Mouse (Mus musculus): Measurements from ENCODE around the gene Macrod1.

Macrod1 gene

DNA sequence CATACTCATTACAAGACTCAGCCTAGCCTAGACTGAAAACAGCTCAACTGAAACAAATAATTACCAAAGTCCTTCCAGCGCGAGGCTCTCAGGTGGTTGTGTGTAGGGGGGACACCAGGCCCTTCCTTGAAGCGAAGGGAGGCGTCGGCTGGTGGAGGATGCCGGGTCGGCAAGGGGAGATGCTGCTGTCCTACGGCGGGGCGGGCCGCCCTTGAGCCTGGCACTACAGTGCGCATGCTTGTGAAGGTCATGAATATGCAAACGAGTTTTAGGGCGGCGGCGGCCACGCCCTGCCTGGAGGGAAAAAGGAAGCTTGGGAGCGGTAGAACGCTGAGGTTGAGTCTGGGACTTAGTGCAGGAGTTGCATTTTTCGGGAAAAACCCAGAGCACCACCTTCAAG lies 87.2 kb downstream of the Macrod1 start:
- DNase-seq, result peak; percentile 70 to 78

DNA sequence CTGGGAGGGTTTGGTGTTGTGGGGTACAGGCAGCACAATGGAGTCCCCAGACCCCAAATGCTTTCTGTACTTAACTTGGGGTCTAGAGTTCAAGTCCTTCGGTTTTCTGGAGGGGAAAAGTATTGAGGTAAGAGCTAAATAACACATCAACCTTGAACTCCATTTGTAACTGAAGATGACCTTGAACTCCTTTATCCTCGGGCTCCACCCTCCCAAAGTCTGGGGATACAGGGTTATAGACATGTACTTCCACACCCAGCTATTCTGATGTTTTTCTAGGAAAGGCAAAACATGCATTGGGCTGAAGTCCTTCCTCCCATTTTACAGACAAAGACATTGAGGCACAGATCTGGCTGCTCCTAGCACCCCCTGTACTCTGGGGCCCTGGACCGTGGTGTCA lies 87.8 kb downstream of the Macrod1 start:
- no peak for DNase-seq

DNA sequence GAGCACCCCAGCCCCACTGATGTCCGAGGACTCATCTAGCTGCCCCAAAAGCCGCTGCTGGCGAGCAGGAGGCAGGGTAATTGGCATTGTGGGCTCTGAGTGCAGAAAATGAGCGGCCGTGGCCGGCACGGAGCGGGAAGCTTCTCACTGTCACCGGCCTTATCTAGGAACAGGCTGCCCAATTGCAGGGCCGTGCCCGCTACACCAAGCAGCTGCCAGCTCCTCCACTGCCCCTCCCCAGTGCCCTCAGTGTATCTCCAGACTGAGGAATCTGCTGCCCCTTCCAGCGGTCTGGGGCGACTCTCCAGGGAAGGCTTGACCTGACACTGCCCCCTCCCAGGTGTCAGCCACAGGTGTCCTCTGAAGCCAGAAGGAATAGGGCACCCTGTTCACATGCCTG lies 89.8 kb downstream of the Macrod1 start:
- DNase-seq, result no peak

DNA sequence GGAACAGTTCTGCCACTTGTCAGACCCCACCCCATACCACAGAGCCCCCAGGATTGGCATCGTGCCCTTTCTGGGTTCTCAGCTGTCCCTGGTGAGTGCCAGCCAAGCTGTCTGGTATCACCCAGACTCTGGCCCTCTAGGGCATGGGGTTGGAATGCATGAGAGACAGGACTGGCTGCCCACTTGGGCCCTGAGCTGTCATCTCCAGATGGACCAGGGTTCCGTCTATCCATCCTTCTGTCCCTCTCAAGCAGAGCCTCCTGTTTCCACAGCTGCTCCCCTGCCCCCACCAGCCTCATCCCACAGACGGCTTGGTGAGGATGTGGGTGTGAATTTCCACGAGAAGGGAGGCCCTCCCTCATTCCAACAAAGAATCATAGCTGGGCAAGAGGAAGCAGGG lies 91.5 kb downstream of the Macrod1 start:
- no peak for DNase-seq

DNA sequence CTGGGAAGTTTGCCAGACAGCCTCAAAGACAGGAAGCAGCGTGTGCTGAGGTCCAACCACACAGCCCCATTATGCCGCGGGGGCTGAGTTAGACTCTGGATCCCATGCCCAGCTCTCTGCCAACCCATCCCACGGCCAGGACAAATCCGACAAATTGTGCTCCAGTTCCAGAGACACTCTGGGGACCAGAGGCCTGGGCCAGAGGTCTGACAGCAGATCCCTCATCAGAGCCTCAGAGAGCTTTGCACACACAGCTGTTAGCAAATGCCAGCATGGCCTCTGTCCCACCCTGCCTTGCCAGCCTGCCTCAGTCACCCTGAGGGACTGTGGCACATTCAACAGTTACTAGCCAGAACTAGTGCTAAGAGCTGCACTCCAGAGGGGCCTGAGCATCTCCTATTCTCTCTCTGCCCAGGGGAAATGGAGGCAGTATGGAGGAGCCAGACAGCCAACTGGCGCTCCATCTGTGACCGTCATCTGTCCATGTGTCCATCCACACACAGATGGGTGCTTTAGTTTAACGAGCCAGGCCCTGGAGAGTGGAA lies 92.0 kb downstream of the Macrod1 start:
- no peak for DNase-seq

DNA sequence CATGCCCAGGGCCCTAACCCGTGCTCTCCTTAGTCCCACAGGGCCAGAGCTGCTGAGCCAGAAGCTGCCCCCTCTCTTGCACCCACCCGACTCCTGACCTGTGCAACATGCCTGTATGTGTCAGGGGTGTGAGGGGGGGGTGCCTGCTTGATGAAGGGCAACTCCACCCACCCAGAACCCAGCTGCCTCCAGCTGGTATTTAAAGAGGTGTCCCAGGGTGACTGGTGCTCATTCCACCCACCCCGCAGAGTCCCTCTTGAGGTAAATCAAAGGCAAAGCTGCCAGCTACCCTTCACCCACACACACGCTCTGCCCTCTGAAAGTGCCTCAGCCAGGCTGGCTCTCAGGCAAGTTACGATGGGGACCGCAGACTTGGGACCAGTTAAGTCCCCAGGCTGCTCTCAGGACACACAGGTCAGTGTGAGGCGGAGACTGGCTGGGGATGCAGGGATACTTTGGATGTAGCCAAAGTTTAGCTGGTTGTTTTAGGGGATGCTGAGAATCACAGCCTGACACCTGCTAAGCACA lies 92.6 kb downstream of the Macrod1 start:
- no peak for DNase-seq

DNA sequence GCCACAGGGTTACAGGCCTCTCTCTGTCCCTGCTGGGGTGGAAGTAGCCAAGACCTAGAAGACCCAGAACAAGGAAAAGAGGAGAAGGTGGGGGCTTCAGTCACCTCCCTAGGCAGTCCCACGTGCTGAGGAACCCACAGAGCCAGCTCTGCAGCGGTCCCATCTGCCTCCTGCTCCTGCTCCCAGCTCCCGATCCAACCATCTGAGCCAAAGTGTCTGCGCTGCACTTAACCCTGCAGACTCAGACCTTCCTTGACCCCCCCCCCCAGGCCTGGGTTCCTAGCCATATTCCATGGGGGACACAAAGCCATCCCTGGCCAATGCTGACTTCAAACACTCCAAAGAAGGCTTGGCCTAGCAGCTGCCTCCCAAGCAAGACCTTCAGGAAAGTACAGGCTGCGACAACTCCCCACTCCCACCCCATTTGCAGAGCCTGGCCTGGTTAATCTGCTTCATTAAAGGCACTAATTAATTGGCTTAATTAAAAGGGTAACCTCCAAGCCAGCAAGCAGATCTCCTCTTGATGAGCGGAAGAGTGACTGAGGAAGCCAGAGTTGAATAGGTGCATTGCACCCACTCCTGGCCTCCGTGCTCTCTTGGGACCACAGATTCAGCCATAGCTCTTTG lies 94.8 kb downstream of the Macrod1 start:
- no peak for DNase-seq

DNA sequence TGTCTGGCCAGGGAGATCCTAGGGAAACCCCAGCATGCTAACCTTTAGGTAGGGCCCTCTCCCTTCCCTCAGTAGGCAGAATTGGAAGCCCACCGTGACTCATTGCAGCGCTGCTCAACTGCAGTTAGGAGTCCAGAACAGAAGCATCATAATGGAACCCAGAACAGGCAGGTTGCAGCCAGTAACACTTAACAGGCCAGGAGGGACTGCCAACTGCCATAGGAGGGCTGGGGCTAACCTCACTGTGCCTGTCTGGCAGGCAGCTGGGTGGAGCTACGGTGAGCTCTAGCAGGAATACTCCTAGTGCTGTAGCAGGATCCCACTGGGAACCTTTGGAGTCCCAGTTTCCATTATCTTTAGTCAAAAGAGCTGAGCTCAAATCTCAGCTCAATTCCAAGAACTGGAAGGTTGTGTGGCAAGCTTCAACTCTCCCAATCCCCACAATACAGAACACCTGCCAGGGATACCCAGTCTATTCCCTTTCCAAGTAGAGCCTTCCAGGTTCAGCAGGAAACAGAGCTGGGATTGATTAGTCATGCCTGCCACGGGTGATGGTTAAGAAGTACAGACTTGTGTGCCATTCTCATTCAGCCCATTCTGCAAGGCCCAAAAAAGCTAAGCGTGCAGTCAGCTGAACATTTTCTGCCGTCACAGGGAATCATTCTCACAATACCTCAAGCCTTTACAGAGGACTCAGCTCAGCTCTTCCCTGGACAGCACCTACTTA lies 95.5 kb downstream of the Macrod1 start:
- DNase-seq, result no peak

DNA sequence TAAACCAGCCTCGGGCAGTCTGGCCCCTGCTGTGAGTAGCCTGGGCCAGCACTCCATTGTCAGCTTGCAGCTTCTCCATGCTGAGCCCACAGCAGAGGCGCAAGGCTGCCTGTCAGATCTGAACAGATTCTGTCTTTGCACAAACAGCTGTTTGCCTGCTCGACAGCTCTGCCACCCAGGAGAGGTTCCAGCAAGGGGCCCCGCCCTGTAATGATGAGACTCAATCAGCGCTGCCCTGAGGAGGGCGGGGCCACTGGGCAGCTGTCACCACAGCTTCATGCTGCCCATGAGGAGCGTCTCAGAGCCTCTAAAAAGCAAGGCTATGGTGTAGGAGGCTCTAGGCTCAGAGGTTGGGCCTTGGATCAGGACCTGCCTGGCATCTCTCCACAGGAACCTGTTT lies 96.6 kb downstream of the Macrod1 start:
- no peak for DNase-seq

DNA sequence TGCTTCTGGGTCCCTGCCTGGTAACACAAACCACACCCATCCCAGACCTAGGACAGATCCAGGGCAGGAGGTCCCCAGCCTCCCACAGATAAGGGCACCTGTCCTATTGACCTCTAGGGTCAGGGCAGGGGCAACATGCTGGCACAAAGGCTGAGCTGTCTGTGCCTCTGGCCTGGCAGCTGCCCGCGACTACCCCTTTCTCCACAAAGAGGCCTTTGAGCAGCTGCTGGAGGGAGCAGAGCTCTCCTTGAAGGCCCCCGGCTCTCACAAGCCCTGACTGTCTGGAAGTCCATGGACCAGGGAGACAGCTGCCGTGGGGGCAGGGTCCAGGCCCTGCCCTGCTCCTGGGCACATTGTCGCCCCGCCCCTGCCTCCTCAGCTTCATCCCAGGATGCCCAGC lies 98.6 kb downstream of the Macrod1 start:
- peak in 1 of 2 experiments; percentile 31 for DNase-seq

DNA sequence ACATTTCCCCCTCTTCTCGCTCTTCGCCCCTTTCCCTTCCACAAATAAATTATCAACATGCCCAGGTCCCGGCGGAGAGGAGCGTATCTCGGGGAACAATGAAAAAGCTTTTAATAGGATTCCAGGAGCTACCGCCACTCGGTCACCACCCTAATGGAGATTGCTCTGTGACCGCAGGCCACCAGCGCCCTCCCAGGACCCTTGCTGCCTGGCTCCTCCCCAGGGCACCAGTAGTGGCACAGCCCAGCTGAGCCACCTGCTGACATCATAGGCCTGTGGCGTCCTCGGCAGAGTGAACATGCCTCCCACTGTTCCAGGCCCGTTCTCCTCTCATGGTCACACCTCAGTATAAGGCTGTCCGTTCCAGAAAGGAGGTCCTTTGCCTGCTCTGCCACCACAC lies 101.1 kb downstream of the Macrod1 start:
- DNase-seq, result no peak

DNA sequence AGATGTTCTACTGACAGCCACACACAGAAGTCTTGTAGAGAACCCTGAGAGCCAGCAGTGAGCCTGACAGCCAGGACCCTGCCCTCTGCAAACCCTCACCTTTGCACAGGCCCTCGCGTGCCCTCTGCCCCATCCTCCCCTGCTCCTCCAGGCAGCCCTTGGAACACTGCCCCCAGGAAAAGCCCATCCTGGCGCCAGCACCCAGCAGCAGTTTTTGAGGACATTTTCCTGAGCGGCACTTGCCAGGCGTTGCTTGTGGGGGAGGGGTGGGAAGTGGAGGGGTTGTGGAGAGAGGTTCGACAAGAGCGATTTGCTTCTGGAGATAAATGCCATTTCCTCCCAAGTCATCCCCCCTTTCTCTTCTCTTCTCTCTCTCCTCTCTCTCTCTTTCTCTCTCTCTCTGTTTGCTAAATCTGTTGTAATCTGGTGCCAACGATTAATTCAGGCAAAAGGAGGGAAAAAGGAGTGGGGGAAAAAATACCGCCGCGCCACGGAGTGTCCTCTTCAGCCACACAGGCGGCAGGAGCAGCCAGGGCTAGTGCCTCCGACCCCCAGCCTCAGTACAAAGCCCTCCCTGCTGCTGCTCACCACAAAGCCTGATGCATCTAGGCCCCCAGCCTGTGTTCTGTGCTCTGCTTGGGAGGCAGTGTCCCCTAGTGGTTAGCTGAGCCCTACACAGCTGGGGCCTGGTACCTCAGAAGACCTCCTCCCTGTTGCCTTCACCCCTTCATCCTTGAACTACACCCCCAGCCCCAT lies 103.7 kb downstream of the Macrod1 start:
- peak; percentile 72 to 78 for DNase-seq

DNA sequence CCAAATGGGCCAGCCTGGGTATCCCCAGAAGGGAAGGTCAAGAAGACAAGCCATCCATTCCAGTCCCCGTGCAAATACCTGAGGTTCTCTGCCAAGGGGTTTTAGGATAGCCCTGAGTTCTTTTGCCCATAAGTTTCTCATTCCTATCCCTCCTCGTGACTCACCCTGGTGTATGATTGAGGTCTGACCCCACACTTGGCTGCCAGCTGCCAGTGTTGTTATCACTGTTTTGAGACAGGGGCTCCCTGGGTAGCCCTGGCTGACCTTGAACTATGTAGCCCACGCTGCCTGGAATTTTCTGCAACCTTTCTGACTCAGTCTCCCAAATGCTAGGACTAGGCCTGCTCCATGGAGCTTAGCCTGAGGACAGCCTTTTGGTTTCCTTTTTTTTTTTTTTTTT lies 104.5 kb downstream of the Macrod1 start:
- no peak for DNase-seq

DNA sequence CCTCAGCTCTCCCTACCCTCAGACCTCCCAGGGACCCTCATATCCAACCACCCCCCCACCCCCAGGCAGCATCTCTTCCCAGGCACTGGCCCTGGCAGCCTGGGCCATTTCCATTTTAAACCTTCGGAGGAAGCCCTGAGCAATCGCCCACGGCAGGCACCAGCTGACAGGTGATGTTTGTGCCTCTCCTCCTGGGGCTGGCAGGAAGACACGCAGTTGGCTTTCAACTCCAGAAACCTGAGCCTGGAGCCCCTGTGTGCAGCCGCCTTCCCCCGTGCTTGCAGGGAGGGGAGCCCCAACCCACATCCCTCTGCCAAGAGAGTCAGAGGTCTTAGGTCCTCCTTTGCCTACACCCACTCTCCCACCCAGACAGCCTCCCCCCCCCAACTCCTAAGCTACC lies 107.6 kb downstream of the Macrod1 start:
- DNase-seq, result no peak

DNA sequence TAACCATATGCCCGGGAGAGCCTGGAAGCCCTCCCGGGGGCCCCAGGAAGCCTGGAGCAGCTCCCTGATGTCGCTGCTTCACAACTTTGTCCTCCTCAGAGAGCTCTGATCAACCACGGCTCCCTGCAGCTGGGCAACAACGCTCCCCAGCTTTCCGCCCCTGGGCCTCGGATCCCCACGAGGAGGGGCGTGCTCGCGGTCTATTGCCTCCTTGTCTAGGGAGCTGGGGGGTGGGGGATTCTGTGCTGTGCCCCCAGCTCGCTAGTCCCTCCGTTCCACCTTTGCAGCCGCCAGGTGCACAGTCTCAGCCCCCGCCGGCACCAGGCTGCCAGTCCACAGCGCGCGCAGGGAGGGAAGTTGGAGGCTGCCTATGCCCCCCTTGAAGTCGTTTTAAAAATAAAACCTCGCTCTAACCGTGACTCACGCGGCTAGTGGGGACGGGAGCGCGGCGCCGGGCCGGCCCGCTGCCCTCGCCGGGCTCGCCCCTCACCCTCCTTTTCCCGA lies 108.3 kb downstream of the Macrod1 start:
- no peak for DNase-seq

DNA sequence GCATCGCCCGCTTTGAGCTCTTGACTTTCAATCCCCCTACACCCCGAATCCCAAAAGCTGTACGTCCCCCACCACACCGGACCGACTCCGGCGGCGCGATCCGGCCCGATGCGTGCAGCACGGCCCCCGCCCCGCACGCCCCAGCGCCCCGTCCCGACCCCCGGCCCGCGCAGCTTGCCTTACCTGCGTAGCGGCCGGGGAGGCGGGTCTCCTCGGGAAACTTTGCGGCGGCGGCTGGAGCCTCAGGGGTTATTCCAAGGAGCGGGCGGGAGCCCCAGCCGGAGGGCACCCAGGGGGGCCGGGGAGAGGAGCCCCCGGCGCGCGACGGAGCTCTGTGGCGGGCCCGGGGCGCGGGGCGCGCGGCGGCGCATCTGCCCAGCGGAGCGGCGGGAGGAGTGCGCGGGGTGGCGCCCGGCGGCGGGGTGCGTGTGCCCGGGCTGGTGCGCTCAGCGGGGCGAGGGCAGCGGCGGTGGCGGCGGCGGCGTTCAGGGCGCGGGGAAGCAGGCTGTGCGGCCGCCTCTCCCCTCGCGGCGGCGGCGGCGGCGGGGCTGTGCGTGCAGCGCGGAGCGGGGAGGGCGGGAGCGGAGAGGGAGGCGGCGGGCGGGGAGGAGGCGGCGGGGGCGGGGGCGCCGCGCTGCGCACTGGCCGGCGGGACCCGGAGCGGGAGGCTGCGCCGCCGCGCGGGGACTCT lies 109.0 kb downstream of the Macrod1 start:
- no peak for DNase-seq

DNA sequence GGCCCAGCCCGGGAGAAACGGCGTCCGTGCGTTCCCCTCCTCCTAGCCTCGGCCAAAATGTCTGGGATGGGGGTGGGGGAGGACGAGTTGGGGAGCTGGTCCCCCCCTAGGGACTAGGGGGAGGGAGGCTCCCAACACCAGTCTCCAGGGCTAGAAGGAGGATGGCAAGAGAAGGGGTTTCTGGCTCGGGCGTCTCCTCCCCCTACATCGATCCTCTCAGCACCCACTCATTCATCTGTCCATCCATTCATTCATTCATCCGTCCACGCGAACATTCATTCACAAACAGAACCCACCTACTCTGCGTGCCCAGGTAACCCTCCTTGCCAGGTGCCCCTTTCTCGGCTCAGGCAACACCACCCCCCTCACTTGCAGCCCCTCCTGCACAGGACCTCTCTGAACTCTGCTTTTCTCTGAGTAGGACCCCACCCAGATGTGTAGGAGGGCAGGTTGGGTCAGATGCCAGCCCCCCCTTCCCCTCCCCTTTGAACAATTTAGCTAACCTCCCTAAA lies 109.6 kb downstream of the Macrod1 start:
- DNase-seq, result no peak

DNA sequence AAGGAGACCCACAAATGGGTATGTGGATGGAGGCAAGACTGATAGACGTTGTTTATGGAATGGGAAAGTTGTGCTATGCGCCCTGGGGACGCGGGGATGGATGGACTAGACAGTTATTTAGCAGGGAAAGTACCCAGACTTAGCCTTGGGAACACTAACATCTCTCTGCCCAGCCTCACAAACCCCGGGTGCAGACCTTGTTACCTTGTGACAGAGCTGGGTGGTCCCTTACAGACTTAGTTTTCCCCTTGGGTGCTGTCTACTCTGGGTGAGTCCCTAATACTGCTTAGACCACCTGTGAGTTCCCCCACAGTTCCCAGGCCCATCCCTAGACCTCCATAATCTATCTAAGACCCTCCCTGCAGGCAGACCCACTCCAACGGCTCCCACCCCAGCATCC lies 110.2 kb downstream of the Macrod1 start:
- DNase-seq, result no peak

DNA sequence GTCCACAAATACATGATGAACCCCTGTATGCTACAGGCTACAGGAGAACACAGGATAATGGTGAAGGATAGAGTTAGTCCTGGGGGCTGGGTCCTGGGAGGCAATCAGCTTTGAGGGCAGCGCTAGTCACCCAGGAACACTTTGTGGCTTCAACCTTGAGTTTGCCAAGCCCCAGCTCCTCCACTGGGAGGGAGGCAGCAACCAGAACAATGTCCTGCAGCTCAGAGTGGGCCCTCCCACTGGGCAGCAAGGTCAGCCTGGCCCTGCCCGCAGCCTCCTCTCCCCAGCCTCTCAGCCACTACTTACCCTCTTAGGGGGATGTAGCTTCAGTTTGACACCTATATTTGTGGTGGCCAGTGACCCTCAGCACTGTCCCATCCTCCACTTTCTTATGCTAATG lies 111.8 kb downstream of the Macrod1 start:
- no peak for DNase-seq

DNA sequence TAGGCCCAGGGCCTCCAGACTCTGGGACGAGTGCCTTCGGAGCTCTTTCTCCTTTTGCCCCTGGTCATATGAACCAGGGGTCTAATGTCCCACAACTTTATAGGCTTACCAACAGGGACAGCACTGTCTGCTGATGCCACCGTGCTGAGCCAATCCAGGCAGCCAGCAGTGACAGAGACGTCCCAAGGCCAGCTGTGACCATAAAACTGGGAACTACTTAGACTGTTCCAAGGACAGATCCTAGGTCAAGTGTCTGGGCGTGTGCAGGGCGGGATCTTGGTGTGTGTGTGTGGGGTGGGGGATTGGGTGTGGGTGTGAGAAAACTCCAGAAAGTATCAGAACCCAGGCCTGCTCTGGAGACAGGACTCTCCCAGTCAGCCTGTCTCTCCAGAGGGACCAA lies 114.3 kb downstream of the Macrod1 start:
- DNase-seq, result no peak

DNA sequence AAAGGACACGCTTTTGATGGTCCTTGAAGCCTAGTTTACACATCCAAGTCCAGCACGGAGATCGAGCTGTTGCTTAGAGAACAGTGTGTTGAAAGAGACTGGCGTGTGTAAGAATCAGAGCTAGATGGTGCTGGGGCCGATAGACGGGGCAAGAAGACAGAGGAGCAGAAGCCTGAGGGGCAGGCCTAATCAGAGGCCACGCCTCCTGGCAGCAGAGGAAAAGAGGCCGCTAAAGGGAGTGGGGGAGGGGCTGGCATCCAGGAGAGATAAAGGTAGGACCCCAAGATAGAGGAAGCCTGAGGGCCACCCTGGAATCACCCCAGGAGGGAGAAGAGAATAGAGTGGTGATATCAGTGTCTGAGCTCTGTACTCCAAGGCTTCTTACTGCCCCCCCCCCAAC lies 114.8 kb downstream of the Macrod1 start:
- no peak for DNase-seq

DNA sequence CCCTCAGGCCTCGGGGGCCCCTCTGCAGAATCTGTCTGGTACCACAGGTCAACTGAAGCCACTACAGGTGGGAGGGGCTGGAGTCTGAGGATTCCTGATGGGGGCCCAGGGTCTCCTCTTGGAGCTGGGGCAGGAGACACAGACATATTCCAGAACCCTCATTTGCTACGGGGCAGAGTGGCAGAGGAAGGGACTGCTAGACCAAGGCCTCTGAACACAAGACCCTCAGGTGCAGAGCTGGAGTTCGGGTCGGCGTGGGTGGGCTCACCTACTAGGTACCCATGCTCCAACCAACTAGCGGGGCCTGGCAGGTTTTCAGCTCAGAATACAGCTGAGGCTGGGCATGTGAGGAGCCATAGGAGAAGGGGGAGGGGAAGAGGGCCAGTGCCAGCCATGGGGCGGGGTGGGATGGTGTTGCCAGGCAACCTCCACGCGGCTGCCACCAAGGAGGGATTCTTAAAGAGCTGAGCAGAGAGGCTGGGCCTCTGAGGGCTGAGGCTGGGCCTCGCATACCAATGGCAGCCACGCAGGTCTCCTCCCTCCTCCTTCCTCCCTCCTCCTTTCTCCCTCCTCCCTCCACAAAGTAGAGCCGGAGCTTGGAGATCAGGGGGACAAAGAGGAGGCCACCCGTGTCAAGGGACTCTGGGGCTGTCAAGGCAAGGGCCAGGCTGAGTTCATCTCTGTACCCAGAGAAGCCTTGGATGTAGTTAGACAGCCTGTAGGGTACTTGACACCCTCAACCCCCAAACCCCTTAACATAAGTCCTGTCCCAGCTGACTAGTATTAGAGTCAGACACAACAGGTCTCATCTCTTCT lies 115.6 kb downstream of the Macrod1 start:
- peak; percentile 62 to 75 for DNase-seq

All from kidney, adult 8-10 months (tissue).